Mouse (Mus musculus) monocyte, adult 2 months (primary cell): ENCODE measurements at regions not wholly inside any gene's neighbourhood (a gene's known extent, or its start where the extent isn't known, plus 50 kb on each side); places are given as distances from the start of the nearest gene placed in this dataset.

ENCODE experiments used
- DNase-seq, 2 experiments: peaks; one replicate each; pipeline ENCODE4 v3.0.0; 2022; ENCODE audit warnings: low spot score in 2 of 2, low read depth in 1 of 2

GRCm38 (mm10) chr17:84074000-84074782 is 113.6 kb downstream of the Zfp36l2 start:
- peak; percentile 57 to 63 for DNase-seq

- no peak for DNase-seq
These were observed 115.2 kb downstream of the Zfp36l2 start for GRCm38 (mm10) chr17:84072426-84073030.

GRCm38 (mm10) chr17:84071855-84072254 is 115.9 kb downstream of the Zfp36l2 start:
- DNase-seq: peak in 1 of 2 experiments; percentile 18

GRCm38 (mm10) chr17:84070596-84070995 is 117.2 kb downstream of the Zfp36l2 start:
- DNase-seq: no peak

GRCm38 (mm10) chr17:84067102-84067501 is 120.6 kb downstream of the Zfp36l2 start:
- DNase-seq: no peak

GRCm38 (mm10) chr17:84063791-84064190 is 124.0 kb downstream of the Zfp36l2 start:
- DNase-seq: no peak

GRCm38 (mm10) chr17:84061621-84062020 is 126.1 kb downstream of the Zfp36l2 start:
- peak; percentile 66 to 68 for DNase-seq

- DNase-seq: no peak
These were observed 131.3 kb downstream of the Zfp36l2 start for GRCm38 (mm10) chr17:84056469-84056868.

GRCm38 (mm10) chr17:84052437-84052836 is 135.3 kb downstream of the Zfp36l2 start:
- no peak for DNase-seq

GRCm38 (mm10) chr17:84051212-84051611 is 136.5 kb downstream of the Zfp36l2 start:
- DNase-seq: no peak

GRCm38 (mm10) chr17:84048533-84048932 is 139.2 kb downstream of the Zfp36l2 start:
- DNase-seq: no peak

GRCm38 (mm10) chr17:84047520-84047919 is 140.2 kb downstream of the Zfp36l2 start:
- DNase-seq: no peak

GRCm38 (mm10) chr17:84045812-84046211 is 141.9 kb downstream of the Zfp36l2 start:
- DNase-seq: no peak

GRCm38 (mm10) chr17:84044472-84044936 is 143.2 kb downstream of the Zfp36l2 start:
- no peak for DNase-seq

- DNase-seq: no peak
These were observed 144.6 kb downstream of the Zfp36l2 start for GRCm38 (mm10) chr17:84043102-84043501.

- no peak for DNase-seq
These were observed 148.3 kb downstream of the Zfp36l2 start for GRCm38 (mm10) chr17:84039444-84039843.

GRCm38 (mm10) chr17:84037580-84038304 is 150.0 kb downstream of the Zfp36l2 start:
- no peak for DNase-seq

- DNase-seq: no peak
These were observed 151.7 kb downstream of the Zfp36l2 start for GRCm38 (mm10) chr17:84036056-84036455.

- no peak for DNase-seq
These were observed 152.9 kb downstream of the Zfp36l2 start for GRCm38 (mm10) chr17:84034801-84035200.

- no peak for DNase-seq
These were observed 155.3 kb downstream of the Zfp36l2 start for GRCm38 (mm10) chr17:84032441-84032840.

GRCm38 (mm10) chr17:84031833-84032232 is 155.9 kb downstream of the Zfp36l2 start:
- no peak for DNase-seq

- no peak for DNase-seq
These were observed 156.4 kb downstream of the Zfp36l2 start for GRCm38 (mm10) chr17:84031381-84031780.
